Mouse (Mus musculus): ENCODE results near the gene Olfr786. TPM values are rescaled to one million over a fixed set of nuclear protein-coding genes. Genes with fewer than 3 reads are reported as not detected.

Gene Olfr786
- polyA plus RNA-seq (2012; rRNA removed): not detected in 2 replicates

- H3K27ac ChIP-seq (ENCODE audit: control insufficient read depth, insufficient read depth, low read length): no peak within 1 kb of the TSS
- H3K27me3 ChIP-seq (ENCODE audit: control insufficient read depth, insufficient read depth, low read length): no peaks in the 10 kb centered on the region
- DNase-seq: no peak
These were observed at the start of gene Olfr786 for GRCm38 (mm10) chr10:129427006-129427405. TSS of gene Olfr786 (plus strand) at chr10:129427306.

GRCm38 (mm10) chr10:129383783-129384182, 43.3 kb upstream of the Olfr786 start, which contains the start of gene Olfr784:
TSS of gene Olfr784 (plus strand) at chr10:129384083.
- H3K4me3 ChIP-seq (ENCODE audit: control insufficient read depth, insufficient read depth, low read length): no peak within 1 kb of the TSS
- no peak within 1 kb of the TSS for H3K27ac ChIP-seq (ENCODE audit: control insufficient read depth, insufficient read depth, low read length)
- H3K27me3 ChIP-seq (ENCODE audit: control insufficient read depth, insufficient read depth, low read length): no peaks in the 10 kb centered on the region
- no peaks in the 10 kb centered on the region for H3K4me1 ChIP-seq (replicated peaks; ENCODE audit: control insufficient read depth, insufficient read depth, low read length)
- no peaks in the 10 kb centered on the region for H3K36me3 ChIP-seq (ENCODE audit: control insufficient read depth, insufficient read depth, low read length)
- TF ChIP-seq POLR2A (IDR thresholded peaks at IDR 0.05; ENCODE audit: control insufficient read depth, extremely low read depth, insufficient read depth, low read length, poor library complexity): no peak
- no peak for TF ChIP-seq CTCF (IDR thresholded peaks at IDR 0.05; ENCODE audit: borderline replicate concordance, control insufficient read depth, extremely low read depth, insufficient read depth, low read length, poor library complexity)
- DNase-seq: no peak

More at GRCm38 (mm10) chr10:129427006-129427405, at the start of gene Olfr786:
- TF ChIP-seq CTCF (IDR thresholded peaks at IDR 0.05; ENCODE audit: borderline replicate concordance, control insufficient read depth, extremely low read depth, insufficient read depth, low read length, poor library complexity) (no peak), POLR2A (IDR thresholded peaks at IDR 0.05; ENCODE audit: control insufficient read depth, extremely low read depth, insufficient read depth, low read length, poor library complexity) (no peak)
- H3K4me3 ChIP-seq (ENCODE audit: control insufficient read depth, insufficient read depth, low read length): no peak within 1 kb of the TSS
- H3K4me1 ChIP-seq (replicated peaks; ENCODE audit: control insufficient read depth, insufficient read depth, low read length): no peaks in the 10 kb centered on the region
- no peaks in the 10 kb centered on the region for H3K36me3 ChIP-seq (ENCODE audit: control insufficient read depth, insufficient read depth, low read length)

GRCm38 (mm10) chr10:129400892-129401291, 26.2 kb upstream of the Olfr786 start:
- Histone ChIP-seq H3K4me1 (replicated peaks; ENCODE audit: control insufficient read depth, insufficient read depth, low read length) (no peaks in the 10 kb centered on the region), H3K36me3 (ENCODE audit: control insufficient read depth, insufficient read depth, low read length) (no peaks in the 10 kb centered on the region), H3K27ac (ENCODE audit: control insufficient read depth, insufficient read depth, low read length) (no peak overlapping the region), H3K27me3 (ENCODE audit: control insufficient read depth, insufficient read depth, low read length) (no peaks in the 10 kb centered on the region), H3K4me3 (ENCODE audit: control insufficient read depth, insufficient read depth, low read length) (no peak overlapping the region)
- no peak for TF ChIP-seq CTCF (IDR thresholded peaks at IDR 0.05; ENCODE audit: borderline replicate concordance, control insufficient read depth, extremely low read depth, insufficient read depth, low read length, poor library complexity)
- no peak for TF ChIP-seq POLR2A (IDR thresholded peaks at IDR 0.05; ENCODE audit: control insufficient read depth, extremely low read depth, insufficient read depth, low read length, poor library complexity)
- 57% methylated on average over 5 of the region's 5 CpGs for WGBS
- DNase-seq: no peak

DNA sequence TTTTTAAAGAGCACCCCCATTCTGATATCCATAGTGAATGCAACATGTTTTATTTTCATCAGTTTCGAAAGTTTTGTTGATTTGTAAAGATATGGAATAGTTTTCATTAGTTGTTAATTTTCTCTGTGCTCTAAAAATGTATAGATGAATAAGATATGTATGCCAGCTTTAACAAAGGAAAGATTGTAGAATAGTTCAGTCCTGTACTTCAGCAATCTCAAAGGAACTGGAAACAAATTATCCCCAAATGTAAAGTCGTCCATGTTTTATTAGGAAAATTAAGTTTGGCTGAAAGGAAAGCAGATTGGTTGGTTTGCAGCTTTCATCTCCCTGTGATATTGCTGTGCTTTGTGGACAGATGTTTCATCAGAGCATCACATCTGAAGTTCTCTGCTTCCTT, 22.0 kb upstream of the Olfr786 start, which contains the start of gene Olfr785:
Gene Olfr785 (plus strand): TSS at position 301 of the 400 bp plus-strand sequence.
- WGBS: 70% methylated on average over 2 of the region's 2 CpGs
- H3K27me3 ChIP-seq (ENCODE audit: control insufficient read depth, insufficient read depth, low read length): no peaks in the 10 kb centered on the region
- no peak for DNase-seq
- H3K36me3 ChIP-seq (ENCODE audit: control insufficient read depth, insufficient read depth, low read length): no peaks in the 10 kb centered on the region
- H3K27ac ChIP-seq (ENCODE audit: control insufficient read depth, insufficient read depth, low read length): no peak within 1 kb of the TSS
- TF ChIP-seq CTCF (IDR thresholded peaks at IDR 0.05; ENCODE audit: borderline replicate concordance, control insufficient read depth, extremely low read depth, insufficient read depth, low read length, poor library complexity): no peak
- TF ChIP-seq POLR2A (IDR thresholded peaks at IDR 0.05; ENCODE audit: control insufficient read depth, extremely low read depth, insufficient read depth, low read length, poor library complexity): no peak
- no peaks in the 10 kb centered on the region for H3K4me1 ChIP-seq (replicated peaks; ENCODE audit: control insufficient read depth, insufficient read depth, low read length)
- no peak within 1 kb of the TSS for H3K4me3 ChIP-seq (ENCODE audit: control insufficient read depth, insufficient read depth, low read length)

DNA sequence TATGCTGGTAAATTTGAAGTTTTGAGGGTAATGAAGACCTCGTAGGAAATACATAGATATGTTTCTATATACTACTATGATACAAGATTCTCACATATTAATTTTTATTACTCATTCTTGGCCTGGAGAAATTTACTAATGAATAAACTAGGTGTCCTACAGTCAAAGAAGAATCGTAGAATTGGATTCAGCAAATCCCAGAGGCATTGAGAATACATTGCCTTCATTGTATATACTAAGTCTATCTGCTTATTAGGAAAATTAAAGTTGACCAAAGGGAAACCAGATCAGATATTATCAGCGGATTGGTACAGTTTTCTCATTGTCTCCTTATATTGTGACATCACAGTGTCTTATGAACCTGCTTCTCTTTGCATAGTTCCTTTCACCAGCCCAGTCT, 34.5 kb downstream of the Olfr786 start, which contains the start of gene Olfr787:
Gene Olfr787 (plus strand): TSS at position 301 of the 400 bp plus-strand sequence.
- Histone ChIP-seq H3K27ac (ENCODE audit: control insufficient read depth, insufficient read depth, low read length) (no peak within 1 kb of the TSS), H3K36me3 (ENCODE audit: control insufficient read depth, insufficient read depth, low read length) (no peaks in the 10 kb centered on the region), H3K27me3 (ENCODE audit: control insufficient read depth, insufficient read depth, low read length) (no peaks in the 10 kb centered on the region), H3K4me3 (ENCODE audit: control insufficient read depth, insufficient read depth, low read length) (no peak within 1 kb of the TSS), H3K4me1 (replicated peaks; ENCODE audit: control insufficient read depth, insufficient read depth, low read length) (no peaks in the 10 kb centered on the region)
- no peak for DNase-seq
- TF ChIP-seq POLR2A (IDR thresholded peaks at IDR 0.05; ENCODE audit: control insufficient read depth, extremely low read depth, insufficient read depth, low read length, poor library complexity): no peak
- TF ChIP-seq CTCF (IDR thresholded peaks at IDR 0.05; ENCODE audit: borderline replicate concordance, control insufficient read depth, extremely low read depth, insufficient read depth, low read length, poor library complexity): no peak
- WGBS: 81% methylated on average over 3 of the region's 3 CpGs

GRCm38 (mm10) chr10:129470698-129471097, 43.6 kb downstream of the Olfr786 start, which contains the start of gene Olfr788:
TSS of gene Olfr788 (plus strand) at chr10:129470998.
- Histone ChIP-seq H3K27ac (ENCODE audit: control insufficient read depth, insufficient read depth, low read length) (no peak within 1 kb of the TSS), H3K36me3 (ENCODE audit: control insufficient read depth, insufficient read depth, low read length) (no peaks in the 10 kb centered on the region), H3K4me1 (replicated peaks; ENCODE audit: control insufficient read depth, insufficient read depth, low read length) (no peaks in the 10 kb centered on the region), H3K4me3 (ENCODE audit: control insufficient read depth, insufficient read depth, low read length) (no peak within 1 kb of the TSS), H3K27me3 (ENCODE audit: control insufficient read depth, insufficient read depth, low read length) (no peaks in the 10 kb centered on the region)
- TF ChIP-seq POLR2A (IDR thresholded peaks at IDR 0.05; ENCODE audit: control insufficient read depth, extremely low read depth, insufficient read depth, low read length, poor library complexity): no peak
- no peak for TF ChIP-seq CTCF (IDR thresholded peaks at IDR 0.05; ENCODE audit: borderline replicate concordance, control insufficient read depth, extremely low read depth, insufficient read depth, low read length, poor library complexity)
- DNase-seq: no peak

GRCm38 (mm10) chr10:129473256-129473655, 46.1 kb downstream of the Olfr786 start:
- 71% methylated on average over 2 of the region's 2 CpGs for WGBS
- DNase-seq: no peak

More at GRCm38 (mm10) chr10:129473256-129473655, 46.1 kb downstream of the Olfr786 start:
- Histone ChIP-seq H3K27me3 (ENCODE audit: control insufficient read depth, insufficient read depth, low read length) (no peaks in the 10 kb centered on the region), H3K36me3 (ENCODE audit: control insufficient read depth, insufficient read depth, low read length) (no peaks in the 10 kb centered on the region), H3K4me3 (ENCODE audit: control insufficient read depth, insufficient read depth, low read length) (no peak overlapping the region), H3K27ac (ENCODE audit: control insufficient read depth, insufficient read depth, low read length) (no peak overlapping the region), H3K4me1 (replicated peaks; ENCODE audit: control insufficient read depth, insufficient read depth, low read length) (no peaks in the 10 kb centered on the region)
- TF ChIP-seq CTCF (IDR thresholded peaks at IDR 0.05; ENCODE audit: borderline replicate concordance, control insufficient read depth, extremely low read depth, insufficient read depth, low read length, poor library complexity) (no peak), POLR2A (IDR thresholded peaks at IDR 0.05; ENCODE audit: control insufficient read depth, extremely low read depth, insufficient read depth, low read length, poor library complexity) (no peak)
